Mouse (Mus musculus): Measurements from ENCODE around the gene Il1f5. TPM values are rescaled to one million over a fixed set of nuclear protein-coding genes. Genes with fewer than 3 reads are reported as not detected.
A peak's percentile ranks its signal among the peaks of the same experiment; 100 is the strongest.

The Il1f5 gene
- total and polyA plus RNA-seq, 2 experiments from 2014 or later, result not detected

DNA sequence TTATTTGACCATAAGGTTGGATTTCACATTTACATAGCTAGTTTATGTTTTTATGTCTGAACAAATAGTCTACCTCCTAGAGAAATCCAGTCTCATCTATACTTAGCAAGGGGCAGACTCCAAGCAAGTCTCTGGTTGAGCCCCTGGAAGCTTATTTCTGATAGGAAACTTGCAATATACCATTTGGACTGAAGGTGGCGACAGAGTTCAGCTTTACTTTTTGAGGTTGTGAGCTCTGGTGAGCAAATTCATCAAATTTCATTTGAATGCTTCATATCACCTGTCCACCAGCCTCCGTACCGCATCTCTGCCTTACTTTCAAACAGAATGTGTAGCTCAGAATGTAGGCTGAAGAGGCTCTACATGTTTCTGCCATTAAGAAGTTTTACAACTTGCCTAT lies 20.1 kb downstream of the Il1f5 start:
- Histone ChIP-seq H3K4me3 (ENCODE audit: low read depth, low read length) (no peak overlapping the region), H3K27ac (ENCODE audit: low read depth, low read length) (no peak overlapping the region), H3K4me1 (ENCODE audit: insufficient read depth) (no peaks in the 10 kb centered on the region), H3K4me2 (ENCODE audit: low read depth) (no peak overlapping the region), H3K9me3 (ENCODE audit: low read length) (no peaks in the 10 kb centered on the region), H3K9ac (no peak overlapping the region), H3K27me3 (ENCODE audit: insufficient read depth, low read length) (no peaks in the 10 kb centered on the region), H3K36me3 (ENCODE audit: insufficient read depth) (no peaks in the 10 kb centered on the region)
- WGBS, result 11% methylated on average over 3 of the region's 3 CpGs
- ATAC-seq (peak; percentile 59), DNase-seq (peak; percentile 90)
- peak; percentile 81 for TF ChIP-seq CTCF (IDR thresholded peaks at IDR 0.05; ENCODE audit: low read depth)

GRCm38 (mm10) chr2:24311302-24312001 lies 34.7 kb downstream of the Il1f5 start:
- H3K9me3 ChIP-seq (ENCODE audit: low read length), result no peaks in the 10 kb centered on the region
- WGBS, result 78% methylated on average over 6 of the region's 6 CpGs
- H3K4me2 ChIP-seq (ENCODE audit: low read depth), result no peak overlapping the region
- H3K4me3 ChIP-seq (ENCODE audit: low read depth, low read length), result no peak overlapping the region
- no peak overlapping the region for H3K27ac ChIP-seq (ENCODE audit: low read depth, low read length)
- no peaks in the 10 kb centered on the region for H3K4me1 ChIP-seq (ENCODE audit: insufficient read depth)
- TF ChIP-seq CTCF (IDR thresholded peaks at IDR 0.05; ENCODE audit: low read depth), result no peak
- DNase-seq (no peak), ATAC-seq (no peak)
- no peaks in the 10 kb centered on the region for H3K27me3 ChIP-seq (ENCODE audit: insufficient read depth, low read length)
- no peak overlapping the region for H3K9ac ChIP-seq
- H3K36me3 ChIP-seq (ENCODE audit: insufficient read depth), result no peaks in the 10 kb centered on the region

- Histone ChIP-seq H3K4me3 (ENCODE audit: low read depth, low read length) (no peak overlapping the region), H3K27me3 (ENCODE audit: insufficient read depth, low read length) (no peaks in the 10 kb centered on the region), H3K27ac (ENCODE audit: low read depth, low read length) (no peak overlapping the region), H3K9me3 (ENCODE audit: low read length) (no peaks in the 10 kb centered on the region), H3K36me3 (ENCODE audit: insufficient read depth) (no peaks in the 10 kb centered on the region), H3K4me1 (ENCODE audit: insufficient read depth) (no peaks in the 10 kb centered on the region), H3K4me2 (ENCODE audit: low read depth) (no peak overlapping the region), H3K9ac (no peak overlapping the region)
- 85% methylated on average over 1 of the region's 1 CpGs for WGBS
- TF ChIP-seq CTCF (IDR thresholded peaks at IDR 0.05; ENCODE audit: low read depth), result no peak
- DNase-seq (no peak), ATAC-seq (no peak)
Observed at GRCm38 (mm10) chr2:24316919-24317318, 40.2 kb downstream of the Il1f5 start.

DNA sequence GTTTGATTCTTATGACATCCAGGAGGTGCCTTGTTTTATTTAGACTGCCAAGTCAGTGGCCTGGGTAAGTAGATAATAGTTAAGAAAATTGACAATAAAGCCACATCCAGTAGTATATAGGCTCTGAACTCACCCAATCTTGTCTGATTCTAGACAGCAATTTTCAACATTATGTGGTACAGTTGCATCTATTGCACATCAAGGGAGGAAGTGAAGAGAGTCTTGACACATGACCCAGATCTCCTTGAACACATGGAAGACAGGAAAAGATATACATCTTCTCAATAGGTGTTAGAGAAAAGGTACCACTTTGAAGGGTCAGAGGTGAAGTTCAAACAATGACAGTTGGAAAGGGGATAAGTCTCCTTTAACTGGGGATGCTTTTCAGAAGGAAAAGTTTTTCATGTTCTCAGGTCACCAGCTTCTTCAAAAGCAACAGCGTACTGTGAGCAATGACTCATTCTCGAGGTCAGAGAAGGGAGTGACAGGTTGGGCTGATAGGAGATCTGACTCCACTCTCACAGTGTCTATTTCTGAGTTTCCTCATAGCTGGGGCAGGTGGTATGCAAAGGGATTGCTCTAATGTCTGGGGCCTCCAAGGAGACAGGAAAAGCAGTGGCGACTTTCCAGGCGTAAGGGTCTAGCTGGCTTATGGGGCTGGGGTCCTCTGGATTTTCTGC lies 41.3 kb downstream of the Il1f5 start:
- 83% methylated on average over 4 of the region's 4 CpGs for WGBS
- no peak for TF ChIP-seq CTCF (IDR thresholded peaks at IDR 0.05; ENCODE audit: low read depth)
- Histone ChIP-seq H3K9ac (no peak overlapping the region), H3K27me3 (ENCODE audit: insufficient read depth, low read length) (no peaks in the 10 kb centered on the region), H3K4me3 (ENCODE audit: low read depth, low read length) (no peak overlapping the region), H3K36me3 (ENCODE audit: insufficient read depth) (no peaks in the 10 kb centered on the region), H3K4me2 (ENCODE audit: low read depth) (no peak overlapping the region), H3K4me1 (ENCODE audit: insufficient read depth) (no peaks in the 10 kb centered on the region), H3K9me3 (ENCODE audit: low read length) (no peaks in the 10 kb centered on the region), H3K27ac (ENCODE audit: low read depth, low read length) (no peak overlapping the region)
- no peak for DNase-seq
- no peak for ATAC-seq

Other genes with a start within 250 kb of the Il1f5 start
- gene Hnmt, start 227.6 kb upstream of the Il1f5 start, total RNA-seq (2014; rRNA removed), result 15.6 and 25.5 TPM in 2 replicates
- 15.1 and 18.9 TPM in 2 replicates for gene Hnmt, start 227.6 kb upstream of the Il1f5 start, polyA plus RNA-seq (2015; fragmentation: Nextera tagmentation; extraction: Ambion mirVana)
- not detected in 2 replicates for gene Tbpl2, start 180.4 kb upstream of the Il1f5 start, total RNA-seq (2014; rRNA removed)
- gene Tbpl2, start 180.4 kb upstream of the Il1f5 start, polyA plus RNA-seq (2015; fragmentation: Nextera tagmentation; extraction: Ambion mirVana), result not detected in 2 replicates
- gene Il1f8, start 123.8 kb upstream of the Il1f5 start, total RNA-seq (2014; rRNA removed), result not detected in 2 replicates
- gene Il1f8, start 123.8 kb upstream of the Il1f5 start, polyA plus RNA-seq (2015; fragmentation: Nextera tagmentation; extraction: Ambion mirVana), result not detected in 2 replicates
- gene Il1f9, start 90.5 kb upstream of the Il1f5 start, total RNA-seq (2014; rRNA removed), result not detected in 2 replicates
- gene Il1f9, start 90.5 kb upstream of the Il1f5 start, polyA plus RNA-seq (2015; fragmentation: Nextera tagmentation; extraction: Ambion mirVana), result not detected in 2 replicates
- not detected in 2 replicates for gene Il1f6, start 61.5 kb upstream of the Il1f5 start, total RNA-seq (2014; rRNA removed)
- gene Il1f6, start 61.5 kb upstream of the Il1f5 start, polyA plus RNA-seq (2015; fragmentation: Nextera tagmentation; extraction: Ambion mirVana), result not detected in 2 replicates
- gene Il1f10, start 14.2 kb downstream of the Il1f5 start, total RNA-seq (2014; rRNA removed), result not detected in 2 replicates
- gene Il1f10, start 14.2 kb downstream of the Il1f5 start, polyA plus RNA-seq (2015; fragmentation: Nextera tagmentation; extraction: Ambion mirVana), result not detected in 2 replicates
- not detected in 2 replicates for gene Il1rn, start 59.9 kb downstream of the Il1f5 start, total RNA-seq (2014; rRNA removed)
- gene Il1rn, start 59.9 kb downstream of the Il1f5 start, polyA plus RNA-seq (2015; fragmentation: Nextera tagmentation; extraction: Ambion mirVana), result 0.19 TPM in 1 of 2 replicates, not detected in the other
- gene Psd4, start 90.6 kb downstream of the Il1f5 start, total RNA-seq (2014; rRNA removed), result 0.77 and 1.00 TPM in 2 replicates
- gene Psd4, start 90.6 kb downstream of the Il1f5 start, polyA plus RNA-seq (2015; fragmentation: Nextera tagmentation; extraction: Ambion mirVana), result 0.34 and 0.48 TPM in 2 replicates
- gene Pax8, start 198.6 kb downstream of the Il1f5 start, total RNA-seq (2014; rRNA removed), result not detected in 2 replicates
- gene Pax8, start 198.6 kb downstream of the Il1f5 start, polyA plus RNA-seq (2015; fragmentation: Nextera tagmentation; extraction: Ambion mirVana), result 0.18 and 0.19 TPM in 2 replicates